Mouse (Mus musculus) intestine, postnatal 0 days (tissue): ENCODE data around the gene Ehd4. TPM values are rescaled to one million over a fixed set of nuclear protein-coding genes. Genes with fewer than 3 reads are reported as not detected.

ENCODE experiments used
- ATAC-seq: fragments of 200-750 bp; cut with Nextera tagmentation; 2 replicates; pipeline ENCODE4 v1.8.0; 2017; ENCODE audit warnings: mild to moderate bottlenecking, moderate TSS enrichment, moderate library complexity
- H3K27ac ChIP-seq: fragments of 300-500 bp; sonication (generic); 2 replicates; pipeline ENCODE4 v1.5.1; 2014; ENCODE audit warnings: mild to moderate bottlenecking, low read depth, low read length, moderate library complexity
- H3K27me3 ChIP-seq: fragments of 300-500 bp; sonication (generic); replicated peaks from 2 replicates; pipeline ENCODE4 v1.6.1; 2014; ENCODE audit warnings: low read length, mixed read lengths; ENCODE audit not compliant: control insufficient read depth, insufficient read depth
- H3K36me3 ChIP-seq: fragments of 300-500 bp; sonication (generic); 2 replicates; pipeline ENCODE4 v1.6.1; 2014; ENCODE audit warnings: mild to moderate bottlenecking, moderate library complexity; ENCODE audit not compliant: control insufficient read depth, insufficient read depth
- H3K4me1 ChIP-seq: fragments of 300-500 bp; sonication (generic); replicated peaks from 2 replicates; pipeline ENCODE4 v1.6.1; 2014; ENCODE audit warnings: antibody characterized with exemption, low read length, mixed read lengths; ENCODE audit not compliant: control insufficient read depth, insufficient read depth
- H3K4me2 ChIP-seq: fragments of 300-500 bp; sonication (generic); replicated peaks from 2 replicates; pipeline ENCODE4 v1.6.1; 2014; ENCODE audit warnings: low read depth, mild to moderate bottlenecking, moderate library complexity
- H3K4me3 ChIP-seq: fragments of 300-500 bp; sonication (generic); 2 replicates; pipeline ENCODE4 v1.5.1; 2014; ENCODE audit warnings: low read depth, low read length
- H3K9ac ChIP-seq: fragments of 300-500 bp; sonication (generic); 2 replicates; pipeline ENCODE4 v1.6.1; 2014; ENCODE audit warnings: mild to moderate bottlenecking, low read depth, low read length
- H3K9me3 ChIP-seq: fragments of 300-500 bp; sonication (generic); 2 replicates; pipeline ENCODE4 v1.6.1; 2016; ENCODE audit warnings: mixed run types; ENCODE audit not compliant: control insufficient read depth
- CTCF ChIP-seq: sonication (generic); IDR thresholded peaks from 2 replicates; pipeline ENCODE4 v1.5.1; 2016; ENCODE audit warnings: low read depth, mild to moderate bottlenecking, control low read depth, antibody characterized with exemption, moderate library complexity
- WGBS: fragments of 180-500 bp; shearing (Covaris S2); extraction: QIAGEN DNeasy Blood & Tissue Kit; methylation state at CpG from one replicate; pipeline ENCODE4 v1.1.7; 2014; 5-methylcytosine and 5-hydroxymethylcytosine counted together
- polyA plus RNA-seq: library from polyadenylated mRNA; unstranded; fragments of >200 nt; fragmentation: Nextera tagmentation; extraction: Ambion mirVana; gene quantifications from 2 replicates; pipeline ENCODE4 v1.2.1, GENCODE M21; 2015

Ehd4 gene
- polyA plus RNA-seq, 1 experiment from 2014 or later: 70.0 TPM

DNA sequence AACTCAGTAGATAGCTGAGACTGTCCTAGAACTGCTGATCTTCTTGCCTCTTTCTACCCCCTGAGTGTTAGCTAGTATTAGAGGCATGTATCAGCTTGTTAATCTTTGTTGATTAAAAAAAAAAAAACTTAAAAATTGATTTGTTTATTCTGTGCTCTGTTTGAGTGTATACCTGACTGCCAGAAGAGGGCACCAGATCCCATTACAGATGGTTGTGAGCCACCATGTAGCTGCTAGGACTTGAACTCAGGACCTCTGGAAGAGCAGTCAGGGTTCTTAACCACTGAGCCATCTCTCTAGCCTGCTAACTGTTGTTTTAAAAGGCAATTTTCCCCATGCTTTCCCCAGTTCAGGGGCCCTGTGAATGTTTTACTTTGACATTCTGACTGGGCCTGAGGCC is 24.5 kb upstream of the Ehd4 start:
- TF ChIP-seq CTCF: peak; percentile 45
- no peak for ATAC-seq

DNA sequence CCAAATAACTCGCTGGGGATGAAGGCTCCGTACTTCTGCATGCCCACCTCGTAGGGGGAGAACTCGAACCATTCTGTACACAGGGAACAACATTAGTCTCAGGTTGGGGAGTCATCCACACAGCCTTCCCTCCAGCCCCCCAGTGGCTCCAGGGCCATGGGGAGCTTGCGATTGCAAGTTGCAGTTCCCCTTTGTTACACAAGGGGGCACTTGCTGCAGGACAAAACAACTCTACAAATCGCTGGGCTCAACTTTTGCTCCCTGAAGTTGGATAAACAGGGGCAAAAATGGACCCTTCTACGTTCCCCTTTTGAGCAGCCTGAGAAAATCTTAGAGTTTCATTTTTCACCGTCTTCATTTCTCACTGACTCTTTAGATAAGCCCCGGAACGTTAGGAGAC is 19.3 kb upstream of the Ehd4 start:
- H3K4me2 ChIP-seq: no peak overlapping the region
- TF ChIP-seq CTCF: peak; percentile 88
- ATAC-seq: no peak

More for the DNA sequence above, 24.5 kb upstream of the Ehd4 start:
- no peak overlapping the region for H3K27ac ChIP-seq
- no peak overlapping the region for H3K4me3 ChIP-seq
- no peaks in the 10 kb centered on the region; the same call in 1 of the 2 replicates for H3K27me3 ChIP-seq
- H3K36me3 ChIP-seq: no peaks in the 10 kb centered on the region
- H3K9me3 ChIP-seq: no peaks in the 10 kb centered on the region
- no peaks in the 10 kb centered on the region for H3K4me1 ChIP-seq
- no peak overlapping the region for H3K4me2 ChIP-seq
- no peak overlapping the region for H3K9ac ChIP-seq

DNA sequence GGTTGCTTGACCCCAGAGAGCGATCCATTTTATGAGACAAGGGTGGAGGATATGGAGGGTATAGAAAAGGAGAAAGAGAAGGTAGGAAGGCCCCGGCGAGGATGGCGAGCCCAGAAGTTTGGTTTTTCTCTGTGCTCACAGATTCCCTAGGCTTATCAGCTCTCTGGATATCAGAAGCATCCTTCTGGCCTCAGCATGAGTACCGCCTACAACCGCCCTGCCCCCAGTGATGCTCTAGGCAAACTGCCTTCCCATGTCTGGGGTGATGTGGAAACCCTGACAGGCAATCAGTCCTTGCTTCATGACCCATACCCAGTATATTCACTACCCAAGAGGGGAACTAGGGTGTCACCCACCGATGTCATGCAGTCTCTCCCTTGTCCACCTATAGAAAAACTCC is 17.0 kb upstream of the Ehd4 start:
- WGBS: 90% methylated on average over 7 of the region's 7 CpGs
- Histone ChIP-seq H3K4me1 (0 out of 2 replicates have a peak, but pooled peaks cover 6% of the 10 kb centered on the region), H3K4me2 (no peak overlapping the region), H3K27ac (no peak overlapping the region), H3K4me3 (no peak overlapping the region), H3K9ac (no peak overlapping the region), H3K27me3 (no peaks in the 10 kb centered on the region; the same call in 1 of the 2 replicates), H3K9me3 (no peaks in the 10 kb centered on the region), H3K36me3 (no peaks in the 10 kb centered on the region)
- no peak for ATAC-seq
- TF ChIP-seq CTCF: no peak

More for the DNA sequence above, 19.3 kb upstream of the Ehd4 start:
- H3K4me3 ChIP-seq: no peak overlapping the region
- no peaks in the 10 kb centered on the region for H3K36me3 ChIP-seq
- WGBS: 21% methylated on average over 10 of the region's 10 CpGs
- no peak overlapping the region for H3K27ac ChIP-seq
- no peaks in the 10 kb centered on the region; the same call in 1 of the 2 replicates for H3K27me3 ChIP-seq
- no peaks in the 10 kb centered on the region for H3K9me3 ChIP-seq
- H3K9ac ChIP-seq: no peak overlapping the region
- H3K4me1 ChIP-seq: no peaks in the 10 kb centered on the region

DNA sequence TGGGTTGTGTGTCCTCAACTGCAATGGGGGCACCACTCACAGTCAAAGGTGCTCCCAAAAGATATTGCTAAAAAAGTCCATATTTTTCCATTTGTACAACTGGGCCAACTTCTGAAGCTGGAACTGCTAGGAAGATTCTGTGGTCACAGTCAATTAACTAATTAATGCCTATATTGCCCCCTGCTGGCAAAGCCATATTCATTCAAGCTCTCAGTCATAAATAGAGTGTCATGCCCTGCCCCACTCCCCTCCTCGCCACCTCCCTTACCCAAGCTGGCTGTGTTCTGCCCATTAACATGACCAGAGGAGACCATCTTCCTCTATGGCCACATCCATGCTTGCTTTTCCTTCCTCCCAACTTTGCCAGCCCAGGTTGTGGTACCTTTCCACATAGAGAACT is 16.3 kb upstream of the Ehd4 start:
- no peak overlapping the region for H3K27ac ChIP-seq
- TF ChIP-seq CTCF: peak; percentile 71
- no peak overlapping the region for H3K4me3 ChIP-seq
- H3K27me3 ChIP-seq: no peaks in the 10 kb centered on the region; the same call in 1 of the 2 replicates
- WGBS: 24% methylated on average over 1 of the region's 1 CpGs
- H3K36me3 ChIP-seq: no peaks in the 10 kb centered on the region
- no peak overlapping the region for H3K4me2 ChIP-seq
- H3K9me3 ChIP-seq: no peaks in the 10 kb centered on the region
- ATAC-seq: no peak
- no peak overlapping the region for H3K9ac ChIP-seq
- H3K4me1 ChIP-seq: 0 out of 2 replicates have a peak, but pooled peaks cover 6% of the 10 kb centered on the region

DNA sequence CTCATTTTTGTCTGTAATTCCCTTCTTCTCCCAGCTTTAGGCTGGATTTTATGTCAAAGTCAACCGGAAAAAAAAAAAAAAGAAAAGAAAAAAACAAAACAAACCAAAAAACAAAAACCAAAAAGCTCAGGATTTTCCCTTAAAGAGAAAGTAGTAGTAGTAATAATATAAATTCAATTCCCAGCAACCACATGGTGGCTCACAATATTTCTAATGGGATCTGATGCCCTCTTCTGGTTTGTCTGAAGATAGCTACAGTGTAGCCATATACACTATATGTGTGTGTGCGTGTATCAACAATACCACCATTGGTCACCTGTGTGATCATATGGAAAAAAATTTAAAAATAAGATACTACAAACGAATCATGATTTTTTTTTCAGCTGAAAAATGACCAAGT is 15.0 kb upstream of the Ehd4 start:
- 0 out of 2 replicates have a peak, but pooled peaks cover 6% of the 10 kb centered on the region for H3K4me1 ChIP-seq
- H3K9ac ChIP-seq: no peak overlapping the region
- H3K27ac ChIP-seq: no peak overlapping the region
- H3K4me2 ChIP-seq: no peak overlapping the region
- H3K27me3 ChIP-seq: no peaks in the 10 kb centered on the region; the same call in 1 of the 2 replicates
- 86% methylated on average over 3 of the region's 3 CpGs for WGBS
- no peak for ATAC-seq
- H3K9me3 ChIP-seq: no peaks in the 10 kb centered on the region
- no peak overlapping the region for H3K4me3 ChIP-seq
- no peaks in the 10 kb centered on the region for H3K36me3 ChIP-seq
- TF ChIP-seq CTCF: peak; percentile 64

DNA sequence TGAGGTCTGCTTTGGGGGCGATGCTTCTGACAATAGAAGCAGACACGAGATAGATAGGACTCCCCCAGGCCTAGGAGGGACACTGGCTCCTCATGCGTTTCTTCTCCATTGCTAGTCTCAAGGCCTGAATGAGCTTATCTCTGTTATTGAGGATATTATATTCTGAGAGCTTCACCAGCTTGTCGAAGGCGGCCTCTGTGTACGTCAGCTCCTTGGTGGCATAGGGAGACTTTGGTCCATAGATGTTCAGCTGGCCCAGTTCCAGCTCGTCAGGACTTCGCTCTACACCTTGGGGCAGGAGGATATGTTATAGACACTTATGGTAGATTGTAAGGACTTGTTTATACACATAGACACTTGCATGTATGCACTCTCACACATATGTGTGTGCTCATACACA is 13.4 kb upstream of the Ehd4 start:
- ATAC-seq: peak; percentile 88

DNA sequence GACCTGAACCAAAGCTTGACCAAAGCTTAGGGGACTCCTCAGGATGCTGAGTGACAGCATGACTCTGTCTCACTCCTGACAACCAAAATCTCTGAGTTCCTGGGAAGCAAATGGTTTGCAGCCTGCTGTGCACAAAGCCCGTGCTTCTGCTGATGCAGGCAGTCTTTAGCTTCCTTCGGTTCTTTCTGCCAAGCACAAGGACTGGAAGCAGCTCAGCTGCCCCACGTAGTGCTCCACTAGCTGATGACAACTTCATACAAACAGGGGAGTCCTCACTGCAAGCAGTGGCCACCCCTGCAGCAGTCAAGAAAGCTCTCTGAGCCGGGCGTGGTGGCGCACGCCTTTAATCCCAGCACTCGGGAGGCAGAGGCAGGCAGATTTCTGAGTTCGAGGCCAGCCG is 11.1 kb upstream of the Ehd4 start:
- no peak for TF ChIP-seq CTCF
- no peak for ATAC-seq
- no peaks in the 10 kb centered on the region for H3K27me3 ChIP-seq
- H3K4me1 ChIP-seq: 0 out of 2 replicates have a peak, but pooled peaks cover 6% of the 10 kb centered on the region
- H3K27ac ChIP-seq: no peak overlapping the region
- 79% methylated on average over 10 of the region's 10 CpGs for WGBS
- H3K4me2 ChIP-seq: no peak overlapping the region
- H3K9me3 ChIP-seq: no peaks in the 10 kb centered on the region
- no peak overlapping the region for H3K4me3 ChIP-seq
- no peak overlapping the region for H3K9ac ChIP-seq
- no peaks in the 10 kb centered on the region for H3K36me3 ChIP-seq

More for the DNA sequence above, 13.4 kb upstream of the Ehd4 start:
- Histone ChIP-seq H3K4me3 (no peak overlapping the region), H3K27me3 (no peaks in the 10 kb centered on the region), H3K4me1 (0 out of 2 replicates have a peak, but pooled peaks cover 6% of the 10 kb centered on the region), H3K9ac (no peak overlapping the region), H3K27ac (peak overlapping the region; percentile 66), H3K36me3 (no peaks in the 10 kb centered on the region), H3K9me3 (no peaks in the 10 kb centered on the region), H3K4me2 (no peak overlapping the region)
- 55% methylated on average over 8 of the region's 8 CpGs for WGBS
- TF ChIP-seq CTCF: no peak
